Mouse (Mus musculus): ENCODE measurements around the gene Nr0b2.

DNA sequence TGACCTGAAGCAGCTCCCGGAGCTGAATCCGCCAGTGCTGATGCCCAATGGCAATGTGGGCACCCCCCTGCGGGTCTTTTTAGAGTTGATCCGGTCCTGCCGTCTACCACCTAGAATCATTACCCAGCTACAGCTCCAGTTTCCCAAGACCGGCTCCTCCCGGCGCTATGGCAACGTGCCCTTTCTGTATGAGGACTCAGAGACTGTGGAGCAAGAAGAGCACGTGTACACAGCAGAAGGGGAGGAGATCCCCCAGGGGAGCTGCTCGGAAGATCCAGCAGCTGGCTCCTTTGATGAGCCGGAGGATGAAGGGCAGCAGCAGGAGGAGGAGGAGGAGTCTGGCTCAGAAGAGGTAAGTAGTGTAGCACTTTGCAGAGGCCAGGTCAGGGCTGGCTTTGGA is 24.8 kb downstream of the Nr0b2 start:
- TF ChIP-seq CTCF (IDR thresholded peaks at IDR 0.05; ENCODE audit: extremely low read depth, insufficient read depth, insufficient read length, insufficient replicate concordance) (no peak), POLR2A (IDR thresholded peaks at IDR 0.05; ENCODE audit: low read depth, low read length) (no peak)

Data from spleen, adult 2 months (tissue).